Mouse (Mus musculus): ENCODE data around the gene Optc. TPM values are rescaled to one million over a fixed set of nuclear protein-coding genes. Genes with fewer than 3 reads are reported as not detected.
A peak's percentile ranks its signal among the peaks of the same experiment; 100 is the strongest.

Optc gene
- polyA plus RNA-seq, 1 experiment from 2014 or later: 0.32 TPM

DNA sequence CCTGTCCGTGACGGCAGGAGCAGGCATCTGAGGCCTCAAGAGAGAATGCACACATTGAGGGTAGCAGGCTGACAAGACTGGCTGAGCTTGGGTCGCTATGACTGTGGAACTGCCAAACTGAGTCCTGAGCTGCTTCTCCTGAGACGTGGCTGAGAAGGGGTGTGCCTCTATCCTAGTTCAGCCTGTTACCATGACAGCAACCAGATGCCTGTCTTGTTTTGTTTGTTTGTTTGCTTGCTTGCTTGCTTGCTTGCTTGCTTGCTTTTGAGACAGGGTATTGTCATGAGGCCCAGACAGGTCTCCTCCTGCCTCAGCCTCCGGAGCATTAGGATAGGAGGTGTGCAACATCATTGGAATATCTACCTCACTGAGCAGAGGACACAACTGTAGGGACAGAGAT, 50.0 kb downstream of the Optc start:
- Histone ChIP-seq H3K4me1 (peaks cover 54% of the 10 kb centered on the region), H3K9me3 (no peaks in the 10 kb centered on the region), H3K27ac (replicated peaks) (no peak overlapping the region), H3K9ac (no peak overlapping the region), H3K36me3 (no peaks in the 10 kb centered on the region), H3K4me2 (no peak overlapping the region), H3K27me3 (replicated peaks) (peaks cover 12% of the 10 kb centered on the region), H3K4me3 (no peak overlapping the region)
- ATAC-seq (ENCODE audit: extremely low read depth, insufficient number of reproducible peaks, low FRiP score, low TSS enrichment): no peak
- 89% methylated on average over 5 of the region's 5 CpGs for WGBS

DNA sequence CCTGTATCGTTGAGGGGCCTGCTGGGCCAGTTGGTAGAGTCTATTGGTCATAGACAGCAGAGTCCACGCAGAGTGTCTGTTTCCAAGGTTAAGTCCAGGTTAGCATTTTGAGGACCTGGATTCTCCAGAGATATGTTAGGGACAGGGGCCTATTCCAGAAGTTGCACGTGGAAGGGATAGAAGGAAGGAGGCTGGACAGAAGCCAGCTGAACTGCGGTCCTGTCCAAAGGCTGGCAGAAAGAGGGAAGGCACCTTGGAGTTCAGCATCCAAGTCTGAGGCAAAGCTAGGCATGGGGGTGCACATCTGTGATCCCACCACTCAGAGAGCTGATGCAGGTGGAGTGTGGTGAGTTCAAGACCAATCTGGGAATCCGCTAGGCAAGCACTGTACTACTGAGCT, 50.6 kb downstream of the Optc start:
- H3K9ac ChIP-seq: no peak overlapping the region
- no peak overlapping the region for H3K4me3 ChIP-seq
- H3K4me1 ChIP-seq: peaks cover 51% of the 10 kb centered on the region
- no peak overlapping the region for H3K4me2 ChIP-seq
- 79% methylated on average over 5 of the region's 5 CpGs for WGBS
- no peak for ATAC-seq (ENCODE audit: extremely low read depth, insufficient number of reproducible peaks, low FRiP score, low TSS enrichment)
- no peaks in the 10 kb centered on the region for H3K9me3 ChIP-seq
- H3K27me3 ChIP-seq (replicated peaks): peaks cover 12% of the 10 kb centered on the region
- no peaks in the 10 kb centered on the region for H3K36me3 ChIP-seq
- H3K27ac ChIP-seq (replicated peaks): no peak overlapping the region

DNA sequence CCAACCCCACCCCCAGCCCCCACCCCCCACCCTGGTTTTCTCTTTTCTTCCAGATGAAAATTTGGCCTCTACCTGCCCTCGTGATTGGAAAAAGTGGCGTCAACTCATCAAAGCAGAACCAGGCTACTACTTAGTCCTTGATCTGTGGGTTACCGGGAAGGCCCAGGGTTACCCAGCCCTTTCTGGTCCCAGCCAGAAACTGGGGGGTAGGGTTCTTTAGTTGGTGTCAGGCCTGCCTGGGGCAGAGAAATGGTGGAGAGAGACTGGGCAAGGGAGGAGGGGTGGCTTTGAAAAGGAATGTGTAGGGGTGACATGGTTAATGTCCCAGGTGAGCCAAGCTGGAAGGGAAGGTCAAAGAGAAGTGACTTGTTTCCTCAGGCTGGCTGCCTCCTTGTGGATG, 51.1 kb downstream of the Optc start:
- Histone ChIP-seq H3K4me1 (peaks cover 51% of the 10 kb centered on the region), H3K9me3 (no peaks in the 10 kb centered on the region), H3K4me3 (no peak overlapping the region), H3K9ac (no peak overlapping the region), H3K27me3 (replicated peaks) (peaks cover 12% of the 10 kb centered on the region), H3K4me2 (no peak overlapping the region), H3K36me3 (no peaks in the 10 kb centered on the region), H3K27ac (replicated peaks) (no peak overlapping the region)
- no peak for ATAC-seq (ENCODE audit: extremely low read depth, insufficient number of reproducible peaks, low FRiP score, low TSS enrichment)
- WGBS: 79% methylated on average over 3 of the region's 3 CpGs

DNA sequence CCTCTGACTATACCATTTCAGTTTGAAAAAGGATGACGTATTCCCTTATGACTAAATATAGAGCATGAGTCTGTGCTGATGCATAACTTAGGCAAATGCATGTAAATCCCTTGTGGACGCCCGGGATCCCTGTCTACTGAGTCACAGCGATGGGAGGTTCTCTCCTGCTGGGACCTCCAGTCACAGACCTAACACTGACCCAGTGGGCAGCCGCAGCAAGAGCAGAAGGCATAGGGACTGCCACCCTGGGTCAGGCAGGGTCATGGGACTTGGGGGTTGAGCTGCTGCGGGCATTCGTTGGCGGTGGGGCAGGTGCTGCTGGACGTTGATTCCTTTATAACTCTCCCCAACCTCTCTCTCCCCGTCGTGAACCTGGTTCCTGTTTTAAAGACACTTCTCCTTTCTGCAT, 51.7 kb downstream of the Optc start:
- H3K36me3 ChIP-seq: no peaks in the 10 kb centered on the region
- H3K4me3 ChIP-seq: no peak overlapping the region
- no peak overlapping the region for H3K9ac ChIP-seq
- ATAC-seq (ENCODE audit: extremely low read depth, insufficient number of reproducible peaks, low FRiP score, low TSS enrichment): no peak; the same call in 1 of the 2 replicates
- peaks cover 47% of the 10 kb centered on the region for H3K4me1 ChIP-seq
- no peak overlapping the region for H3K4me2 ChIP-seq
- 35% methylated on average over 11 of the region's 11 CpGs for WGBS
- H3K9me3 ChIP-seq: no peaks in the 10 kb centered on the region
- peaks cover 12% of the 10 kb centered on the region for H3K27me3 ChIP-seq (replicated peaks)
- H3K27ac ChIP-seq (replicated peaks): no peak overlapping the region

DNA sequence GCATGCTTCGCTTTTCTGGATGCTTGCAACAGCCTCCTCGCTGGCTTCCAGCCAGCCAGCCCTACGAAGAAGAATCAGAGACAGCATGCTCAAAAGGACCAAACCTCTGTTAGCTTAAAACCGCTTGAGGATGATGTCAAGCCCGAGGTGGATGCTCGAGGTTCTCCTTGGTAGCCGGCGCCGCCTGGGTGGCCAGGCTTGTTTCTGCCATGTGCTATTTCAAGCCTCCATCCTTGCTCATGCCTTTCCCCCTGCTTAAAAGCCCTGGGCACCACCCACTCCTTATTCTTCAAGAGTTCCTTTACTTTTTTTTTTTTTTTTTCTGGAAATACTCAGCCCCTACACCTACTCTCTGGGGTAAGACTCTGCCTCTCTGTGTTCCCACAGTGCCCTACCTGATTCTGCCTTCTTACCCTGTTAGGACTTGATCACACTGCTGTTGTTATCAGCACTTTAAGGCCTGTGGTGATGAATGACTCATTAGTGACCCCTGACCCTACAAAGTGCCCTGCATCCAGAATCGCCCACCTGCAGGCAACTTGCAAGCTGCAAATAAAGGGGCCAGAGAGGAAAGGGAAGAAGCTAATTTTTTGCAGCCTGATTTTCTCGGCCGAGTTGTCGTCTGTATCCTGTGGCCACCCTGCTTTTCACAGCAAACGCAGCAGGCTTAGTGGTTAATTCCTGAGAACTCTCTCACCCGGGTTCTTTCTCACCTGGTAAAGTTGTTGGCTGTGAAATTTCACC, 52.4 kb downstream of the Optc start:
- no peak overlapping the region for H3K27ac ChIP-seq (replicated peaks)
- peaks cover 12% of the 10 kb centered on the region for H3K27me3 ChIP-seq (replicated peaks)
- H3K4me1 ChIP-seq: peaks cover 40% of the 10 kb centered on the region
- H3K9me3 ChIP-seq: no peaks in the 10 kb centered on the region
- WGBS: 14% methylated on average over 15 of the region's 15 CpGs
- ATAC-seq (ENCODE audit: extremely low read depth, insufficient number of reproducible peaks, low FRiP score, low TSS enrichment): no peak
- peak overlapping the region; percentile 43 for H3K4me3 ChIP-seq
- H3K9ac ChIP-seq: peak overlapping the region; percentile 67
- H3K4me2 ChIP-seq: peak overlapping the region; percentile 71
- H3K36me3 ChIP-seq: no peaks in the 10 kb centered on the region

DNA sequence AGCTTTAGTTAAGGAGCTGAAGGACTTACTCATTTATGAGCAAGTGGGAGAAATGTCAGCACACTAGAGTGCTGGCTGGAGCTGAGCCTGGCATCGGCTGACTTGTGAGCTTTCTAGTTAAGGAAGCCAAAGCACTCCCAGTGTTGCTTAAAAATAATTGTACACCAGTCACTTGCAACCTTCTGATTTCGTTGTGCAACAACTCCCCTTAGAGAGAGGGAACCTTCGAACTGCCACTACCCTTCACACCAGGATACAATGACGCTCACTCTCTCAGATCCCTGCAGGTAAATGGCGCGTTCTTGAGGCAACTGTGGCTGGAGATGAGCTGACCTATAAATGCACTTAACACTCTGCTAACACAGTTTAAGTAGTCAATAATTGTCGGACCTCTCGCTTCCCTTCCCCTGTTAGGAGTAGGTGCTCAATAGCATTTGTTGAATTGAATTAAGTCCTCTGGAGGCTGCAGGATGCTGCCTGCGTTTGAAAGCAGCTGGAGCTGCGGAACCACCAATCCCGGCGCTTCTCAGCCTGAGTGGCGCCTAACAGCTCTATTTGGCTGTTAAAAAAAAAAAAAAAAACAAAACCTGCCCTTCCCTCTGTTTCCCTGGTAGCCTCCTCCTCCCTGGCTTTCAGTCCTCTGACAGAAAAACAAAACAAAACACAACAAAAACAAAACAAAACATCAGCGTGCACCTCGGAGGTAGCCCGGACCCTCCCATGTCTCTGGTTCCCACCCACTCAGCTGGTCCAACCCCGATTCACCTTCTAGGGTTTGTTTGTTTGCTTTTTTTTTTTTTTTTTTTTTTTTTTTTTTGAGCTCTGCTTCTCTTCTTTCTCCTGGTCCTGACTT, 53.2 kb downstream of the Optc start:
- WGBS: 5% methylated on average over 17 of the region's 17 CpGs
- H3K27ac ChIP-seq (replicated peaks): no peak overlapping the region
- H3K36me3 ChIP-seq: no peaks in the 10 kb centered on the region
- peak overlapping the region; percentile 71 for H3K4me2 ChIP-seq
- peaks cover 33% of the 10 kb centered on the region for H3K4me1 ChIP-seq
- ATAC-seq (ENCODE audit: extremely low read depth, insufficient number of reproducible peaks, low FRiP score, low TSS enrichment): no peak
- no peaks in the 10 kb centered on the region for H3K9me3 ChIP-seq
- peak overlapping the region; percentile 43 for H3K4me3 ChIP-seq
- H3K9ac ChIP-seq: peak overlapping the region; percentile 67
- peaks cover 12% of the 10 kb centered on the region for H3K27me3 ChIP-seq (replicated peaks)

Other genes starting within 250 kb of the Optc start
- gene Zbed6, start 247.1 kb downstream of the Optc start, polyA plus RNA-seq (2015; fragmentation: Nextera tagmentation; extraction: Ambion mirVana): not detected in 2 replicates
- gene Gm38394, start 246.7 kb downstream of the Optc start, polyA plus RNA-seq (2015; fragmentation: Nextera tagmentation; extraction: Ambion mirVana): 3.0 and 3.2 TPM in 2 replicates
- 0.24 and 0.39 TPM in 2 replicates for gene Lax1, start 217.9 kb downstream of the Optc start, polyA plus RNA-seq (2015; fragmentation: Nextera tagmentation; extraction: Ambion mirVana)
- 13.9 and 16.8 TPM in 2 replicates for gene Atp2b4, start 107.0 kb downstream of the Optc start, polyA plus RNA-seq (2015; fragmentation: Nextera tagmentation; extraction: Ambion mirVana)
- 2.8 and 3.1 TPM in 2 replicates for gene Prelp, start 13.4 kb upstream of the Optc start, polyA plus RNA-seq (2015; fragmentation: Nextera tagmentation; extraction: Ambion mirVana)
- gene Fmod, start 129.3 kb upstream of the Optc start, polyA plus RNA-seq (2015; fragmentation: Nextera tagmentation; extraction: Ambion mirVana): 22.8 and 26.3 TPM in 2 replicates
- 33.1 and 37.0 TPM in 2 replicates for gene Btg2, start 171.1 kb upstream of the Optc start, polyA plus RNA-seq (2015; fragmentation: Nextera tagmentation; extraction: Ambion mirVana)
- gene Chit1, start 203.2 kb upstream of the Optc start, polyA plus RNA-seq (2015; fragmentation: Nextera tagmentation; extraction: Ambion mirVana): 0.59 and 0.75 TPM in 2 replicates

Measured in heart, embryonic 13.5 days (tissue).